Mouse (Mus musculus) heart, embryonic 14.5 days (tissue): Measurements from ENCODE around the gene Ccdc33. TPM values are rescaled to one million over a fixed set of nuclear protein-coding genes. Genes with fewer than 3 reads are reported as not detected.

Experiments used
- ATAC-seq: fragments of 200-750 bp; cut with Nextera tagmentation; 2 replicates; pipeline ENCODE4 v1.8.0; 2017; ENCODE audit warnings: low read depth, moderate TSS enrichment; ENCODE audit not compliant: insufficient number of reproducible peaks, insufficient read depth, low FRiP score
- H3K27ac ChIP-seq, 2 experiments: fragments of 200-500 bp in 1 of 2; fragments of 300-500 bp in 1 of 2; sonication (generic) in 1 of 2; replicated peaks in 1 of 2; 2 replicates each; pipeline ENCODE4 v1.5.1; 2012 to 2014; ENCODE audit warnings: low read depth in 2 of 2, low read length in 2 of 2, control low read depth in 1 of 2, mild to moderate bottlenecking in 1 of 2, mixed read lengths in 1 of 2; ENCODE audit not compliant: control insufficient read depth in 1 of 2, insufficient read depth in 1 of 2
- H3K27me3 ChIP-seq: fragments of 300-500 bp; sonication (generic); 2 replicates; pipeline ENCODE4 v1.6.1; 2014; ENCODE audit warnings: mild to moderate bottlenecking, low read length, control low read depth; ENCODE audit not compliant: control insufficient read depth, insufficient read depth
- H3K36me3 ChIP-seq: fragments of 300-500 bp; sonication (generic); 2 replicates; pipeline ENCODE4 v1.6.1; 2014; ENCODE audit warnings: mild to moderate bottlenecking, control low read depth, low read length, mixed read lengths; ENCODE audit not compliant: control insufficient read depth, insufficient read depth
- H3K4me1 ChIP-seq, 2 experiments: fragments of 200-500 bp in 1 of 2; fragments of 300-500 bp in 1 of 2; sonication (generic) in 1 of 2; 2 replicates each; pipeline ENCODE4 v1.6.1; 2012 to 2014; ENCODE audit warnings: low read length in 2 of 2, control low read depth in 1 of 2, mixed read lengths in 1 of 2; ENCODE audit not compliant: control insufficient read depth in 2 of 2, insufficient read depth in 2 of 2
- H3K4me2 ChIP-seq: fragments of 300-500 bp; sonication (generic); 2 replicates; pipeline ENCODE4 v1.6.1; 2014; ENCODE audit warnings: mild to moderate bottlenecking, low read length
- H3K4me3 ChIP-seq, 2 experiments: fragments of 200-500 bp in 1 of 2; fragments of 300-500 bp in 1 of 2; sonication (generic) in 1 of 2; 2 replicates each; pipeline ENCODE4 v1.5.1; 2012 to 2014; ENCODE audit warnings: low read length in 2 of 2, mild to moderate bottlenecking in 2 of 2, control low read depth in 1 of 2, low read depth in 1 of 2, moderate library complexity in 1 of 2; ENCODE audit not compliant: control insufficient read depth in 1 of 2, insufficient read depth in 1 of 2
- H3K9ac ChIP-seq: fragments of 300-500 bp; sonication (generic); 2 replicates; pipeline ENCODE4 v1.6.1; 2014; ENCODE audit warnings: mild to moderate bottlenecking, low read length
- H3K9me3 ChIP-seq: fragments of 300-500 bp; sonication (generic); 2 replicates; pipeline ENCODE4 v1.6.1; 2016; ENCODE audit warnings: low read length, control low read depth; ENCODE audit not compliant: control insufficient read depth
- WGBS: fragments of 180-500 bp; shearing (Covaris S2); extraction: QIAGEN DNeasy Blood & Tissue Kit; methylation state at CpG from one replicate; pipeline ENCODE4 v1.1.7; 2014; 5-methylcytosine and 5-hydroxymethylcytosine counted together
- polyA plus RNA-seq: library from polyadenylated mRNA; unstranded; fragments of >200 nt; fragmentation: Nextera tagmentation; extraction: Ambion mirVana; gene quantifications from 2 replicates; pipeline ENCODE4 v1.2.1, GENCODE M21; 2014

Ccdc33 gene
- polyA plus RNA-seq, 1 experiment from 2014 or later, result not detected

DNA sequence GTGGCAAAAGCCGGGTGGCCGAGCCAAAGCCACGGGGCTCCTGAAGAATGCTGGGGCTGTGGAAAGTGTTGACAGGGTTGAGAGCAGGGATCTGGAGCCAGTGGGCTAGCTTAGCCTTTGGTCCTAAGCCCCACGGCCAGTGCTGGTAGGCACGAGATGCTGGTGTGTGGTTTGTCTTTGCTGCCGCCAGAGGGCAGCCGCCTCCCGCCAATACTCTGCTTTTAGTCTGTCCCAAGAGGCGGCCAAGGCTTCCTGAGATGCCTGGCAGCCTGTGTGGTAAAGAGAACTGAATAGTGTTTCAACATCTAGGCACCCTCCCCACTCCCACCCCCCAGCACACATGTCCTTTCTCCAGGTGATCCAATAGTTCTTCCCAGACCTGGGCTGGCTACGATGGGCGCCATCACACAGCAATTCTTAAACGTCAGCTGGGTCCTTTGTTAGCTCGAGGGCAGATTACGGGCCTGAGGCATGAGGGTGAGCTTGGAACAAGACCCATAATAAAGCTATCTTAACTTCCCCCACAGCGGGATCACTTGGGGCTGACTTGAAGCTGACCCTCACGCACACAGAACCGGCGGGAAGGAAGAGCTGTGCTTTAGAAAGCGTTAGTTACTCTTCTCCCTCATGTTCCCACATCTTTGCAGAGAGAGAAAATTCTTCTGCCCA lies 80.0 kb downstream of the Ccdc33 start:
- H3K27me3 ChIP-seq, result peaks cover 21% of the 10 kb centered on the region
- 35% methylated on average over 19 of the region's 19 CpGs for WGBS
- no peak overlapping the region for H3K9ac ChIP-seq
- peaks cover 0 to 4% of the 10 kb centered on the region in 2 experiments; a peak in 1 of 4 replicates for H3K4me1 ChIP-seq
- H3K9me3 ChIP-seq, result no peaks in the 10 kb centered on the region
- H3K36me3 ChIP-seq, result no peaks in the 10 kb centered on the region
- H3K4me3 ChIP-seq, result no peak overlapping the region
- no peak overlapping the region for H3K4me2 ChIP-seq
- 0 out of 2 replicates have a peak, but pooled peaks have one; percentile 33 for ATAC-seq
- no peak overlapping the region for H3K27ac ChIP-seq

DNA sequence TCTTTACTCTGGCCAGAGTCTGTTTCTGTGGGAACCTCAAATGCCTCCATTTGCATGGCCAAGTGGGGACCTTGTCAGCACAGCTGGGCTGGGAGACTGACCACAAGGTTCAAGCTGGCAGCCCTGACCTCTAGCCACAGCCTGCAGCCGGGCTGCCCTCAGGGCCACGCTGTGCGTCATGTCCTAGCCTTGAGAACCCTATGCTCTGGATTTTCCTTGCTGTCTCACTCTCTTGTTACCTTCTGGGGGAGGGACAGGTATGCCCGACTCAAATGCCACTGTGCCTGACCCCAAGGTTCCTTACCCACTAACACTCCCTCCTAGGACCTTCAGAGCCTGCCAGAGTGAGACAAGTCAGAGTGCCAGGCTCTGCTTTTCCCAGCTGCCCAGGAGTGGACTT lies 81.7 kb downstream of the Ccdc33 start:
- peaks cover 25% of the 10 kb centered on the region for H3K27me3 ChIP-seq
- H3K9ac ChIP-seq, result no peak overlapping the region
- H3K4me3 ChIP-seq, result no peak overlapping the region
- 78% methylated on average over 4 of the region's 4 CpGs for WGBS
- ATAC-seq, result no peak
- no peaks in the 10 kb centered on the region for H3K36me3 ChIP-seq
- no peak overlapping the region for H3K27ac ChIP-seq
- peaks cover 0 to 2% of the 10 kb centered on the region in 2 experiments; a peak in 1 of 4 replicates for H3K4me1 ChIP-seq
- H3K4me2 ChIP-seq, result no peak overlapping the region
- no peaks in the 10 kb centered on the region for H3K9me3 ChIP-seq

- Histone ChIP-seq H3K27me3 (peaks cover 25% of the 10 kb centered on the region), H3K4me3 (no peak overlapping the region), H3K27ac (no peak overlapping the region), H3K4me2 (no peak overlapping the region), H3K4me1 (no peaks in the 10 kb centered on the region), H3K36me3 (no peaks in the 10 kb centered on the region), H3K9me3 (no peaks in the 10 kb centered on the region), H3K9ac (no peak overlapping the region)
- ATAC-seq, result no peak
- WGBS, result 61% methylated on average over 7 of the region's 7 CpGs
These were observed 82.5 kb downstream of the Ccdc33 start for GRCm38 (mm10) chr9:58035951-58036698.

DNA sequence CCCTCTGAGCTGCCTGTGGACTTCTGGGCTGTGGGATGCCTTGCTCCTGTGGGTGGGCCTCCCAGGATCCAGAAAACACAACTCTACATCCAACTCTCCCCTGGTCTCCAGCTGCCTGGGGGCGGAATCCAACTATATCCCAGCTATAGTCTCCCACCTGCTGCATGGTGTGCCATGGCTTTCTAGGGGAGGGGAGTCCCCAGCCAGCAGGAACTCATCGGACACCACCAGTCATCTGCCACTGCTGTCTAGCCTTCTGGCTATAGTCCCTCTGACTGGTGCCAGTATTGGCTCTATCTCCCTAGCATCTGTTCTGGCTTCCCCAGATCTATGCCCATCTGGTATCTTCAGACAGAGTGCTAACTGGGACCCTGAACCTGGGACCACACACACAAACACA lies 83.1 kb downstream of the Ccdc33 start:
- no peaks in the 10 kb centered on the region for H3K9me3 ChIP-seq
- H3K4me3 ChIP-seq, result no peak overlapping the region
- H3K9ac ChIP-seq, result no peak overlapping the region
- peaks cover 25% of the 10 kb centered on the region for H3K27me3 ChIP-seq
- 75% methylated on average over 2 of the region's 2 CpGs for WGBS
- no peaks in the 10 kb centered on the region for H3K36me3 ChIP-seq
- H3K27ac ChIP-seq, result no peak overlapping the region
- no peak overlapping the region for H3K4me2 ChIP-seq
- no peak for ATAC-seq
- no peaks in the 10 kb centered on the region for H3K4me1 ChIP-seq

DNA sequence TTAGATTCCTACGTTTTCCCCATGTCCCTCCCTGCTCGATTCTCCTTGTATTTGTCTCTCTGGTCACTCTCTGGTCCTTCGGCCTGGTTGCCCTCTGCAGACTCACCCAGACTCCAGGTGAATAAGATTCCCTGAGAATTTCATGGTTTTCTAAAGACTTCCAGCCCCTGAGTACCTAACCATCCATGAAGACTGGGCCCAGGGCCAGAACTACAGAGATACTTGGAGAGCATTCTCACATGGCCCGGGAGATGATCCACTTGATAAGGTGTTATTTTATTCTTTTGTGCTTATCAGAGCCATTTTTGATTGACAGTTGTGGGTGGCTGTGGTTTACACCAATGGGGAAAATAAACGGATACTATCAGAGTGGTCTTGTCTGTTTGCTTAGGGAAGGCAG lies 86.7 kb downstream of the Ccdc33 start:
- Histone ChIP-seq H3K4me3 (no peak overlapping the region), H3K27ac (no peak overlapping the region), H3K9ac (no peak overlapping the region), H3K36me3 (no peaks in the 10 kb centered on the region), H3K27me3 (peaks cover 12% of the 10 kb centered on the region), H3K9me3 (no peaks in the 10 kb centered on the region), H3K4me1 (no peaks in the 10 kb centered on the region), H3K4me2 (no peak overlapping the region)
- 60% methylated on average over 5 of the region's 5 CpGs for WGBS
- ATAC-seq, result no peak

DNA sequence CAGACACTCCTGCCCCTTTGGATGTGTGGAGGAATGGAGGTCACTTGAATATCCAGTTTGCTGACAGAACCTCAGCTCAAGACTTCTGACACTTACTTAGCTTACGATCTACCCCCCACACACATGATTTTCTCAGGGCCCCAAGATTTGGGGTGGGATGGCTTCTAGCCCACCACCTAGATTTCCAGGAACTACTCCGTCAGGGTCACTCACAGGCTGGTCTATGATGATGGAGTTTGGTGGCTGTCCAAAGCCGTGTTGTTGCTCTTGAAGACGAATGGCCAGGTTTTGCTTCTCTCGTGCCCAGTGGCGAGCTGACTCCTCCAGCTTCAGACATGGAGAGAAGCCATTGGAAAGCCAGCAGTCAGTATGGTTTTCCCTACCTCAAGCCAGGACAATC lies 89.0 kb downstream of the Ccdc33 start:
- Histone ChIP-seq H3K4me2 (no peak overlapping the region), H3K27ac (no peak overlapping the region), H3K9me3 (no peaks in the 10 kb centered on the region), H3K27me3 (peaks cover 10% of the 10 kb centered on the region), H3K4me1 (no peaks in the 10 kb centered on the region), H3K4me3 (no peak overlapping the region), H3K36me3 (no peaks in the 10 kb centered on the region), H3K9ac (no peak overlapping the region)
- WGBS, result 82% methylated on average over 6 of the region's 6 CpGs
- ATAC-seq, result no peak

DNA sequence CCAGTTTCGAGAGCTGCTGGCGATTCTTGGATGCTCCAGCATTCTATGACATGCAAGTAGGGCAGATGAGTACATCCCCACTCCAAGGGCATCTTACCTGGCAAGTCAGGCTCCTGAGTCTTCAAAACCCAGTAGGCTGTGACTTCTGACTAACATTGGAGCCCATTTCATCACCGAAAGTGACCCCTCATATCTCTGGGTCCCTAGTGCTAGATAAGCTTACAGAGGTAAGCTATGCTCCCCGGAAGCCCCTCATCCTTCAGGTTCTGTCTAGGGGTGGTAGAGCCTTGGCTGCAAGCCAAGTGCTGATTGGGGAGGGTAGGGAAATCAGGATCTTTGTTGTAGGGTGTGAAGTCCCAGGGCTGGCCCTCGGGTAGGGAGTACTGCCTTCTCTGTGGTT lies 89.8 kb downstream of the Ccdc33 start:
- no peak overlapping the region for H3K4me2 ChIP-seq
- H3K27ac ChIP-seq, result no peak overlapping the region
- H3K9me3 ChIP-seq, result no peaks in the 10 kb centered on the region
- ATAC-seq, result no peak
- H3K9ac ChIP-seq, result no peak overlapping the region
- H3K27me3 ChIP-seq, result peaks cover 8% of the 10 kb centered on the region
- H3K4me1 ChIP-seq, result no peaks in the 10 kb centered on the region
- no peaks in the 10 kb centered on the region for H3K36me3 ChIP-seq
- H3K4me3 ChIP-seq, result no peak overlapping the region
- WGBS, result 47% methylated on average over 5 of the region's 5 CpGs
